Mouse (Mus musculus) hindbrain, embryonic 11.5 days (tissue): Measurements from ENCODE around the gene Mlst8. TPM values are rescaled to one million over a fixed set of nuclear protein-coding genes. Genes with fewer than 3 reads are reported as not detected.

Experiments used
- ATAC-seq: fragments of 200-750 bp; cut with Nextera tagmentation; 2 replicates; pipeline ENCODE4 v1.8.0; 2017; ENCODE audit warnings: mild to moderate bottlenecking, moderate TSS enrichment, moderate library complexity; ENCODE audit not compliant: low FRiP score
- DNase-seq: peaks from one replicate; pipeline ENCODE4 v3.0.0-alpha.2; 2015; ENCODE audit warnings: low spot score
- H3K27ac ChIP-seq: fragments of 300-500 bp; sonication (generic); 2 replicates; pipeline ENCODE4 v1.5.1; 2014; ENCODE audit warnings: mild to moderate bottlenecking, low read depth, low read length
- H3K27me3 ChIP-seq: fragments of 300-500 bp; sonication (generic); 2 replicates; pipeline ENCODE4 v1.6.1; 2014; ENCODE audit warnings: mild to moderate bottlenecking, low read length, moderate library complexity, mixed read lengths; ENCODE audit not compliant: control insufficient read depth, insufficient read depth
- H3K36me3 ChIP-seq: fragments of 300-500 bp; sonication (generic); 2 replicates; pipeline ENCODE4 v1.6.1; 2014; ENCODE audit warnings: mild to moderate bottlenecking, low read length, moderate library complexity, mixed read lengths; ENCODE audit not compliant: control insufficient read depth, insufficient read depth
- H3K4me1 ChIP-seq: fragments of 300-500 bp; sonication (generic); replicated peaks from 2 replicates; pipeline ENCODE4 v1.6.1; 2014; ENCODE audit warnings: low read length, mixed read lengths; ENCODE audit not compliant: control insufficient read depth, insufficient read depth
- H3K4me2 ChIP-seq: fragments of 300-500 bp; sonication (generic); replicated peaks from 2 replicates; pipeline ENCODE4 v1.6.1; 2014; ENCODE audit warnings: mild to moderate bottlenecking, low read depth, low read length
- H3K4me3 ChIP-seq: fragments of 300-500 bp; sonication (generic); 2 replicates; pipeline ENCODE4 v1.5.1; 2014; ENCODE audit warnings: low read depth, low read length
- H3K9ac ChIP-seq: fragments of 300-500 bp; sonication (generic); 2 replicates; pipeline ENCODE4 v1.6.1; 2014; ENCODE audit warnings: low read depth, low read length
- H3K9me3 ChIP-seq: fragments of 300-500 bp; sonication (generic); 2 replicates; pipeline ENCODE4 v1.6.1; 2016; ENCODE audit warnings: low read length; ENCODE audit not compliant: control insufficient read depth
- WGBS: fragments of 180-500 bp; shearing (Covaris S2); extraction: QIAGEN DNeasy Blood & Tissue Kit; methylation state at CpG from one replicate; pipeline ENCODE4 v1.1.7; 2014; 5-methylcytosine and 5-hydroxymethylcytosine counted together
- polyA plus RNA-seq: library from polyadenylated mRNA; unstranded; fragments of >200 nt; fragmentation: Nextera tagmentation; extraction: Ambion mirVana; gene quantifications from 2 replicates; pipeline ENCODE4 v1.2.1, GENCODE M21; 2014

Mlst8 gene
- polyA plus RNA-seq: 27.8 and 37.7 TPM in 2 replicates

GRCm38 (mm10) chr17:24478663-24479380 is at the start of gene Mlst8:
Mlst8 (minus strand) TSS chr17:24479078.
- Histone ChIP-seq H3K4me1 (0 out of 2 replicates have a peak, but pooled peaks cover 4% of the 10 kb centered on the region), H3K4me2 (peak within 1 kb of the TSS; percentile 40), H3K27me3 (no peaks in the 10 kb centered on the region), H3K9me3 (no peaks in the 10 kb centered on the region), H3K4me3 (peak within 1 kb of the TSS; percentile 80), H3K9ac (peak within 1 kb of the TSS; percentile 81), H3K36me3 (peaks cover 6% of the 10 kb centered on the region; the same call in 1 of the 2 replicates), H3K27ac (peak within 1 kb of the TSS; percentile 95)
- DNase-seq (peak; percentile 98), ATAC-seq (peak; percentile 93)
- WGBS: under 1% methylated on average over 48 of the region's 48 CpGs

GRCm38 (mm10) chr17:24528560-24528918 is 49.7 kb upstream of the Mlst8 start:
- no peaks in the 10 kb centered on the region; the same call in 1 of the 2 replicates for H3K36me3 ChIP-seq
- ATAC-seq: no peak
- peak overlapping the region; percentile 83 for H3K4me2 ChIP-seq
- WGBS: under 1% methylated on average over 8 of the region's 8 CpGs
- peak overlapping the region; percentile 77 for H3K9ac ChIP-seq
- peaks cover 16% of the 10 kb centered on the region for H3K4me1 ChIP-seq
- H3K27me3 ChIP-seq: no peaks in the 10 kb centered on the region
- H3K4me3 ChIP-seq: peak overlapping the region; percentile 64
- no peaks in the 10 kb centered on the region for H3K9me3 ChIP-seq
- peak overlapping the region; percentile 75 for H3K27ac ChIP-seq
- no peak for DNase-seq

- Histone ChIP-seq H3K4me3 (peak within 1 kb of the TSS; percentile 88), H3K4me1 (peaks cover 12% of the 10 kb centered on the region), H3K36me3 (no peaks in the 10 kb centered on the region; the same call in 1 of the 2 replicates), H3K4me2 (peak within 1 kb of the TSS; percentile 83), H3K9ac (peak within 1 kb of the TSS; percentile 83), H3K9me3 (no peaks in the 10 kb centered on the region), H3K27me3 (no peaks in the 10 kb centered on the region), H3K27ac (peak within 1 kb of the TSS; percentile 75)
- DNase-seq: peak; percentile 95
- peak; percentile 97 for ATAC-seq
- WGBS: under 1% methylated on average over 40 of the region's 40 CpGs
Measured at GRCm38 (mm10) chr17:24527723-24528559, 49.1 kb upstream of the Mlst8 start, which contains the start of gene Traf7. Traf7 (minus strand) TSS chr17:24527938.

- no peak for DNase-seq
- under 1% methylated on average over 19 of the region's 19 CpGs for WGBS
- H3K27ac ChIP-seq: peak overlapping the region; percentile 55; the same call in 1 of the 2 replicates
Measured at GRCm38 (mm10) chr17:24527315-24527714, 48.4 kb upstream of the Mlst8 start.

GRCm38 (mm10) chr17:24524734-24525133 is 45.9 kb upstream of the Mlst8 start:
- Histone ChIP-seq H3K4me1 (peaks cover 12% of the 10 kb centered on the region), H3K9ac (no peak overlapping the region), H3K27ac (no peak overlapping the region), H3K27me3 (no peaks in the 10 kb centered on the region), H3K4me2 (no peak overlapping the region), H3K9me3 (no peaks in the 10 kb centered on the region), H3K4me3 (no peak overlapping the region), H3K36me3 (no peaks in the 10 kb centered on the region)
- DNase-seq (no peak), ATAC-seq (no peak)
- 87% methylated on average over 2 of the region's 2 CpGs for WGBS

More at GRCm38 (mm10) chr17:24527315-24527714, 48.4 kb upstream of the Mlst8 start:
- no peak for ATAC-seq
- H3K9ac ChIP-seq: peak overlapping the region; percentile 83
- H3K9me3 ChIP-seq: no peaks in the 10 kb centered on the region
- peaks cover 12% of the 10 kb centered on the region for H3K4me1 ChIP-seq
- H3K36me3 ChIP-seq: no peaks in the 10 kb centered on the region; the same call in 1 of the 2 replicates
- H3K27me3 ChIP-seq: no peaks in the 10 kb centered on the region
- H3K4me2 ChIP-seq: peak overlapping the region; percentile 51
- peak overlapping the region; percentile 88 for H3K4me3 ChIP-seq

- Histone ChIP-seq H3K9ac (no peak overlapping the region), H3K27ac (no peak overlapping the region), H3K9me3 (no peaks in the 10 kb centered on the region), H3K4me2 (no peak overlapping the region), H3K36me3 (peaks cover 2% of the 10 kb centered on the region; the same call in 1 of the 2 replicates), H3K4me3 (no peak overlapping the region), H3K27me3 (no peaks in the 10 kb centered on the region), H3K4me1 (no peaks in the 10 kb centered on the region)
- 90% methylated on average over 4 of the region's 4 CpGs for WGBS
- DNase-seq (no peak), ATAC-seq (no peak)
Measured at GRCm38 (mm10) chr17:24520450-24520849, 41.6 kb upstream of the Mlst8 start.

- Histone ChIP-seq H3K4me3 (no peak overlapping the region), H3K9ac (no peak overlapping the region), H3K4me1 (no peaks in the 10 kb centered on the region), H3K9me3 (no peaks in the 10 kb centered on the region), H3K27me3 (no peaks in the 10 kb centered on the region), H3K4me2 (no peak overlapping the region), H3K27ac (no peak overlapping the region), H3K36me3 (peaks cover 16% of the 10 kb centered on the region)
- no peak for ATAC-seq
- no peak for DNase-seq
- WGBS: 90% methylated on average over 24 of the region's 24 CpGs
Measured at GRCm38 (mm10) chr17:24514270-24515257, 35.7 kb upstream of the Mlst8 start.

- DNase-seq: peak; percentile 61
- no peak overlapping the region for H3K4me2 ChIP-seq
- H3K27me3 ChIP-seq: no peaks in the 10 kb centered on the region
- H3K36me3 ChIP-seq: peaks cover 16% of the 10 kb centered on the region
- ATAC-seq: peak; percentile 35; the same call in 1 of the 2 replicates
- H3K9ac ChIP-seq: no peak overlapping the region
- no peak overlapping the region for H3K27ac ChIP-seq
- 57% methylated on average over 5 of the region's 5 CpGs for WGBS
- H3K9me3 ChIP-seq: no peaks in the 10 kb centered on the region
- no peaks in the 10 kb centered on the region for H3K4me1 ChIP-seq
- H3K4me3 ChIP-seq: no peak overlapping the region
Measured at GRCm38 (mm10) chr17:24513609-24514008, 34.7 kb upstream of the Mlst8 start.
